Mouse (Mus musculus): ENCODE data around the gene Gstm5. TPM values are rescaled to one million over a fixed set of nuclear protein-coding genes. Genes with fewer than 3 reads are reported as not detected.
A peak's percentile ranks its signal among the peaks of the same experiment; 100 is the strongest.
"Not testable (repeated sequence)": the region's sequence is repeated elsewhere in the genome, so short reads cannot be mapped to it uniquely, and the experiment has no call there.

The Gstm5 gene
- polyA plus RNA-seq, 2 experiments: 111 to 196 TPM

DNA sequence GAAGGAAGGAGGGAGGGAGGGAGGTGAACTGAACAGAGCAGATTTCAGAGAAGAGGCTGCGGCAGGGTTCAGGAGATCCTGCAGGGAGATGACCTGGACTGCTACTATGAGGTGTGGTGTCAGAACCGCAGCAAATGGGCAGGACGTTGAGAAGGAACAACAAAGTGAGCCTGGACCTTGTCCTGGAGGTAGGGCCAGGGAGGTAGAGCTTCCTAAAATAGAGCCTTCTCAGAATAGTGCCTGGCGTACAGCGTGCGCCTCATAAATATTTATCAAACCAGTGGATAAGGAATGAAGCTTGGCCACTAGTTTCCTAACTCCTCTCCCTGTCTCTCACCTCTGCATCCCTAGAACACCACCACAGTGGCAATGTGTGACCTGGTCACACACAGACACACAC, 38.0 kb upstream of the Gstm5 start:
- Histone ChIP-seq H3K4me2 (ENCODE audit: low read depth) (no peak overlapping the region), H3K9me3 (ENCODE audit: control insufficient read depth, low read length) (no peaks in the 10 kb centered on the region), H3K36me3 (replicated peaks; ENCODE audit: control insufficient read depth, insufficient read depth, low read depth) (no peaks in the 10 kb centered on the region), H3K4me1 (replicated peaks; ENCODE audit: control insufficient read depth in 2 of 2, insufficient read depth in 2 of 2, low read length in 1 of 2) (no peaks in the 10 kb centered on the region; a peak in 1 of 4 replicates), H3K27me3 (ENCODE audit: control insufficient read depth, insufficient read depth, low read length) (no peaks in the 10 kb centered on the region), H3K27ac (no peak overlapping the region), H3K4me3 (ENCODE audit: insufficient read depth in 1 of 2, low read depth in 2 of 2, low read length in 2 of 2) (no peak overlapping the region), H3K9ac (replicated peaks) (no peak overlapping the region)
- ATAC-seq (ENCODE audit: insufficient read depth): no peak
- no peak for TF ChIP-seq EP300 (IDR thresholded peaks at IDR 0.05; ENCODE audit: low read depth)
- TF ChIP-seq CTCF (IDR thresholded peaks at IDR 0.05; ENCODE audit: low read depth): no peak
- no peak for DNase-seq (ENCODE audit: low read depth in 3 of 3, low spot score in 3 of 3)
- WGBS (ENCODE audit: insufficient replicate concordance): 56% methylated on average over 6 of the region's 6 CpGs

DNA sequence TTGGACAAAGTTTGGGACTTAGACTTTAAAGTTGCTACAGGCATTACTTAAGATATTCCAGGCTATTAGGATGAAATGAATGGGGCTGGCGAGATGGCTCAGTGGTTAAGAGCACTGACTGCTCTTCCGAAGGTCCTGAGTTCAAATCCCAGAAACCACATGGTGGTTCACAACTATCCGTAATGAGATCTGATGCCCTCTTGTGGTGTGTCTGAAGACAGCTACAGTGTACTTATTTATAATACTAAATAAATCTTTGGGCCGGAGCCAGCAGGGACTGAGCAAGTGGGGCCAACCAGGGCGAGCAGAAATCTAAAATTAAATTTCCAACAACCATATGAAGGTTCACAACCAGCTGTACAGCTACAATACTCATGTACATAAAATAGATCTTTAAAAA, 34.1 kb upstream of the Gstm5 start:
- not testable (repeated sequence) for H3K9ac ChIP-seq (replicated peaks); ATAC-seq (ENCODE audit: insufficient read depth); H3K36me3 ChIP-seq (replicated peaks; ENCODE audit: control insufficient read depth, insufficient read depth, low read depth); H3K27me3 ChIP-seq (ENCODE audit: control insufficient read depth, insufficient read depth, low read length); H3K4me3 ChIP-seq (ENCODE audit: insufficient read depth in 1 of 2, low read depth in 2 of 2, low read length in 2 of 2); H3K27ac ChIP-seq; H3K4me2 ChIP-seq (ENCODE audit: low read depth); DNase-seq (ENCODE audit: low read depth in 3 of 3, low spot score in 3 of 3); H3K9me3 ChIP-seq (ENCODE audit: control insufficient read depth, low read length)
- peaks cover 0 to 11% of the 10 kb centered on the region in 2 experiments; a peak in 1 of 4 replicates for H3K4me1 ChIP-seq (replicated peaks; ENCODE audit: control insufficient read depth in 2 of 2, insufficient read depth in 2 of 2, low read length in 1 of 2)
- WGBS (ENCODE audit: insufficient replicate concordance): 60% methylated on average over 5 of the region's 5 CpGs

DNA sequence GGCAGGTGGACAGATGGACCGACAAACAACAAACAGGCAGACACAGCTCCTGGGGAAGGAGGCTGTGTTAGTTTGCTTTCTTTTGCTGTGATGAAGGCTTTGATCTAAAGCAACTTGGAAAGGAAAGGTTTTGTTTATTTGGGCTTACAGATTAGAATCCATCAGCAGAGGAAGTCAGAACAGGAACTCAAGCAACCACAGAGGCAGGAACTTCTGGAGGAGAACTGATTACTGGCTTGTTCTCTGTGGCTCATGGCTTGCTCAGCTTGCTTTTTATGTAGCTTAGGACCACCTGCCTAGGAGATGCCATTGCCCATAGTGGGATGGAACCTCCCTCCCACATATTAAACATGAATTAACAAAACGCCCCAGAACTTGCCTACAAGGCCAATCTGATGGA, 33.1 kb upstream of the Gstm5 start:
- DNase-seq (ENCODE audit: low read depth in 3 of 3, low spot score in 3 of 3) (no peak), ATAC-seq (ENCODE audit: insufficient read depth) (no peak)
- no peaks in the 10 kb centered on the region for H3K36me3 ChIP-seq (replicated peaks; ENCODE audit: control insufficient read depth, insufficient read depth, low read depth)
- H3K4me1 ChIP-seq (replicated peaks; ENCODE audit: control insufficient read depth in 2 of 2, insufficient read depth in 2 of 2, low read length in 1 of 2): peaks cover 0 to 13% of the 10 kb centered on the region in 2 experiments; a peak in 1 of 4 replicates
- WGBS (ENCODE audit: insufficient replicate concordance): 25% methylated on average over 2 of the region's 2 CpGs
- H3K4me3 ChIP-seq (ENCODE audit: insufficient read depth in 1 of 2, low read depth in 2 of 2, low read length in 2 of 2): no peak overlapping the region
- no peak overlapping the region for H3K9ac ChIP-seq (replicated peaks)
- H3K27me3 ChIP-seq (ENCODE audit: control insufficient read depth, insufficient read depth, low read length): no peaks in the 10 kb centered on the region
- H3K9me3 ChIP-seq (ENCODE audit: control insufficient read depth, low read length): no peaks in the 10 kb centered on the region
- no peak overlapping the region for H3K27ac ChIP-seq
- TF ChIP-seq CTCF (IDR thresholded peaks at IDR 0.05; ENCODE audit: low read depth) (no peak), EP300 (IDR thresholded peaks at IDR 0.05; ENCODE audit: low read depth) (no peak)
- no peak overlapping the region for H3K4me2 ChIP-seq (ENCODE audit: low read depth)

DNA sequence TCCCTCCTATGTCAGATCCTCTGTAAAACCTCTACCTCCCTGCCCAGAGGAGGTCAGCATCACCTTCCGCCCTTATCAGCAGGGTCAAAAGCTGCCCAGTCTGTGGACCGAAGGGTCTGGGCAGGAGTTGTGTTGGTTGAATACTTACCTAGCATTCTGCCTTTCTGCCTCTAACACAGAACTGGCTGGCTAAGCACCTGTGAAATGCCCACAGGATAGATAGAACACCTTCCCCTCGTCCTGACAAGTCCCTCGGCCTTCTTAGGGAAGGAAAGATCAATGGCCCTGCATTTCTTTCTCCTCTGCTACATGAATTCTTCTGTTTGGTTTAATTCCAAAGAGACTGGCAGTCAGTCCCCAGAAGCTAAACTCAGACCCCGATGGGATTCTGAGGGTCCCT, 32.1 kb upstream of the Gstm5 start:
- H3K9me3 ChIP-seq (ENCODE audit: control insufficient read depth, low read length): no peaks in the 10 kb centered on the region
- no peak overlapping the region for H3K27ac ChIP-seq
- ATAC-seq (ENCODE audit: insufficient read depth) (no peak), DNase-seq (ENCODE audit: low read depth in 3 of 3, low spot score in 3 of 3) (no peak)
- no peak for TF ChIP-seq EP300 (IDR thresholded peaks at IDR 0.05; ENCODE audit: low read depth)
- no peak for TF ChIP-seq CTCF (IDR thresholded peaks at IDR 0.05; ENCODE audit: low read depth)
- no peak overlapping the region for H3K4me3 ChIP-seq (ENCODE audit: insufficient read depth in 1 of 2, low read depth in 2 of 2, low read length in 2 of 2)
- no peaks in the 10 kb centered on the region for H3K36me3 ChIP-seq (replicated peaks; ENCODE audit: control insufficient read depth, insufficient read depth, low read depth)
- H3K9ac ChIP-seq (replicated peaks): no peak overlapping the region
- no peaks in the 10 kb centered on the region for H3K27me3 ChIP-seq (ENCODE audit: control insufficient read depth, insufficient read depth, low read length)
- H3K4me2 ChIP-seq (ENCODE audit: low read depth): no peak overlapping the region
- peaks cover 0 to 15% of the 10 kb centered on the region in 2 experiments; a peak in 1 of 4 replicates for H3K4me1 ChIP-seq (replicated peaks; ENCODE audit: control insufficient read depth in 2 of 2, insufficient read depth in 2 of 2, low read length in 1 of 2)
- 70% methylated on average over 5 of the region's 5 CpGs for WGBS (ENCODE audit: insufficient replicate concordance)

DNA sequence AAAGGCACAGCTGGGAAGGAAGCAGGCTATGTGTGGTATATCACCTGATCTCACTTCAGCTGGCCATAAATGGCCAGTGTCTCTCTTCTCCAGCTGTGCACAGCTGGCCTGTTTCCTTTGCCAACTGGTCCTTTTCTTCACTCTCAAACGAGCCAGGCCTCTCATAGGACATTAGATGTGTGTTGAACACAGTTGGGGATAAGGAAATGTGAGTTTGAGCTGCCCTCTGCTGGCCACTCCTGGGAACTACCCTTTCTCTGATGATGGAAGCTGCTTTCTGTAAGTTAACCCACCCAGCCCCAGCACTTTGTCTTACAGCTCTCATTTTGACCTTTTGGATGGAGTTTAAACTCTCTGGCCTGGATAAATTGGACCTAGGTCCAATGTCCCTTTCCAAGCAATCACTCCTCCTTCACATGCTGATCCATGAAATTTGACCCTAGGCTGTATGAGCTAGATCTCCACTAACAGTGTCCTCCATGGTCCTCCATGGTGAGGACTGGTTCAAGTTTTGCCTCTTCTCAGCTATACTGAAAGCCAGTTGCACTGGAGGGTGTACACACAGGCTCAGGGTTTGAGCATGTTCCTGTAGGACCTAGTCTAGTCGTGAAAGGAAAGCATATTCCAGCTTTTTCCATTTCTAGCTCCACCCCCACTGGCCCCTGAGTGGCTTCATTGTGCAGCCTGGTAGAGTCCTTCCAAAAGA, 31.6 kb upstream of the Gstm5 start:
- ATAC-seq (ENCODE audit: insufficient read depth) (no peak), DNase-seq (ENCODE audit: low read depth in 3 of 3, low spot score in 3 of 3) (peak; percentile 53 to 60 (median 56))
- Histone ChIP-seq H3K4me2 (ENCODE audit: low read depth) (no peak overlapping the region), H3K4me1 (replicated peaks; ENCODE audit: control insufficient read depth in 2 of 2, insufficient read depth in 2 of 2, low read length in 1 of 2) (peaks cover 0 to 15% of the 10 kb centered on the region in 2 experiments; a peak in 1 of 4 replicates), H3K9me3 (ENCODE audit: control insufficient read depth, low read length) (no peaks in the 10 kb centered on the region), H3K36me3 (replicated peaks; ENCODE audit: control insufficient read depth, insufficient read depth, low read depth) (no peaks in the 10 kb centered on the region), H3K27ac (no peak overlapping the region), H3K27me3 (ENCODE audit: control insufficient read depth, insufficient read depth, low read length) (no peaks in the 10 kb centered on the region), H3K4me3 (ENCODE audit: insufficient read depth in 1 of 2, low read depth in 2 of 2, low read length in 2 of 2) (no peak overlapping the region), H3K9ac (replicated peaks) (no peak overlapping the region)
- 2% methylated on average over 2 of the region's 2 CpGs for WGBS (ENCODE audit: insufficient replicate concordance)
- TF ChIP-seq CTCF (IDR thresholded peaks at IDR 0.05; ENCODE audit: low read depth) (peak; percentile 88), EP300 (IDR thresholded peaks at IDR 0.05; ENCODE audit: low read depth) (no peak)

All from liver, embryonic 14.5 days (tissue).